Mouse (Mus musculus) heart, adult 2 months (tissue): ENCODE results near the gene Copa. TPM values are rescaled to one million over a fixed set of nuclear protein-coding genes. Genes with fewer than 3 reads are reported as not detected.

Experiments
- DNase-seq, 2 experiments: peaks; one replicate each; pipeline ENCODE4 v3.0.0; 2021
- H3K27ac ChIP-seq: fragments of 200-600 bp; 2 replicates; pipeline ENCODE4 v1.8.1; 2022
- H3K27me3 ChIP-seq: fragments of 200-500 bp; 2 replicates; pipeline ENCODE4 v1.6.1; 2012; ENCODE audit warnings: mild to moderate bottlenecking, low read length, inconsistent platforms, mixed read lengths; ENCODE audit not compliant: control insufficient read depth, insufficient read depth
- H3K36me3 ChIP-seq: fragments of 200-500 bp; 2 replicates; pipeline ENCODE4 v1.6.1; 2012; ENCODE audit warnings: low read length, inconsistent platforms; ENCODE audit not compliant: control insufficient read depth, insufficient read depth
- H3K4me1 ChIP-seq: fragments of 200-500 bp; 2 replicates; pipeline ENCODE4 v1.6.1; 2011; ENCODE audit warnings: low read length; ENCODE audit not compliant: control insufficient read depth, insufficient read depth
- H3K4me3 ChIP-seq: fragments of 200-600 bp; 2 replicates; pipeline ENCODE4 v1.8.1; 2022
- H3K79me2 ChIP-seq: fragments of 200-500 bp; replicated peaks from 2 replicates; pipeline ENCODE4 v1.6.1; 2012; ENCODE audit warnings: mild to moderate bottlenecking, inconsistent platforms, low read length, moderate library complexity, mixed read lengths; ENCODE audit not compliant: control insufficient read depth, insufficient read depth
- H3K9ac ChIP-seq: fragments of 200-500 bp; 2 replicates; pipeline ENCODE4 v1.6.1; 2012; ENCODE audit warnings: low read depth, mild to moderate bottlenecking, control low read depth, inconsistent platforms, low read length, mixed read lengths
- CTCF ChIP-seq: fragments of 200-600 bp; IDR thresholded peaks from 2 replicates; pipeline ENCODE4 v1.8.1; 2022; ENCODE audit warnings: antibody characterized with exemption, mild to moderate bottlenecking, moderate library complexity
- EP300 ChIP-seq: fragments of 200-500 bp; IDR thresholded peaks from 2 replicates; pipeline ENCODE4 v1.6.1; 2011; ENCODE audit warnings: low read depth, low read length, control low read depth; ENCODE audit not compliant: insufficient read depth
- POLR2A ChIP-seq: fragments of 200-500 bp; IDR thresholded peaks from 2 replicates; pipeline ENCODE4 v1.6.1; 2011; ENCODE audit warnings: mild to moderate bottlenecking, low read depth, low read length, control low read depth; ENCODE audit not compliant: insufficient read depth
- WGBS: fragments of 180-500 bp; shearing (Covaris S2); methylation state at CpG from one replicate; pipeline ENCODE4 v1.1.7; 2018; 5-methylcytosine and 5-hydroxymethylcytosine counted together
- intact Hi-C: fragments of 180-260 bp; cut with DNase I; formaldehyde crosslinking; loops from one replicate; pipeline ENCODE4 v1.15.1; 2025
- polyA plus RNA-seq: library from polyadenylated mRNA; depleted of rRNA; stranded (reverse); fragments of >200 nt; gene quantifications from 2 replicates; pipeline ENCODE4 v1.2.3, GENCODE M21; 2012; rRNA removed
- total RNA-seq, 2 experiments: library from RNA; stranded (reverse); gene quantifications; 2 replicates each; pipeline ENCODE4 v1.2.3; 2021

The Copa gene
- total and polyA plus RNA-seq, 3 experiments: 42.3 to 111 (median 98.5) TPM

GRCm38 (mm10) chr1:172162009-172162408, 79.7 kb downstream of the Copa start:
- TF ChIP-seq CTCF (peak; percentile 91), EP300 (no peak), POLR2A (no peak)
- peak in 1 of 2 experiments; percentile 27 for DNase-seq

GRCm38 (mm10) chr1:172162959-172163358, 80.6 kb downstream of the Copa start:
- intact Hi-C loops: loop anchor here (1.0 to 5.0 kb wide), 4 partner anchors 34 to 147 kb away; no protein-coding TSS in a partner anchor
- TF ChIP-seq CTCF (no peak), EP300 (no peak), POLR2A (no peak)
- Histone ChIP-seq H3K4me3 (no peak overlapping the region), H3K9ac (no peak overlapping the region), H3K27me3 (no peaks in the 10 kb centered on the region), H3K4me1 (peaks cover 1% of the 10 kb centered on the region), H3K36me3 (peaks cover 22% of the 10 kb centered on the region), H3K27ac (no peak overlapping the region), H3K79me2 (peaks cover 5% of the 10 kb centered on the region; the same call in 1 of the 2 replicates)
- no peak for DNase-seq
- WGBS: 90% methylated on average over 6 of the region's 6 CpGs

More at GRCm38 (mm10) chr1:172162009-172162408, 79.7 kb downstream of the Copa start:
- Histone ChIP-seq H3K9ac (no peak overlapping the region), H3K79me2 (peaks cover 5% of the 10 kb centered on the region; the same call in 1 of the 2 replicates), H3K36me3 (peaks cover 22% of the 10 kb centered on the region), H3K4me3 (no peak overlapping the region), H3K27ac (peak overlapping the region; percentile 82; the same call in 1 of the 2 replicates), H3K4me1 (peaks cover 1% of the 10 kb centered on the region), H3K27me3 (no peaks in the 10 kb centered on the region)
- WGBS: 70% methylated on average over 1 of the region's 1 CpGs
- intact Hi-C loops: loop anchor here (1.0 to 5.0 kb wide), 4 partner anchors 35 to 148 kb away; no protein-coding TSS in a partner anchor

GRCm38 (mm10) chr1:172167911-172168310, 85.6 kb downstream of the Copa start:
- intact Hi-C loops: no loop called here
- 89% methylated on average over 5 of the region's 5 CpGs for WGBS
- peaks cover 3% of the 10 kb centered on the region for H3K79me2 ChIP-seq
- no peak overlapping the region for H3K9ac ChIP-seq
- H3K36me3 ChIP-seq: peaks cover 13% of the 10 kb centered on the region
- no peak overlapping the region for H3K27ac ChIP-seq
- H3K4me3 ChIP-seq: no peak overlapping the region
- H3K27me3 ChIP-seq: no peaks in the 10 kb centered on the region
- DNase-seq: no peak
- peaks cover 2% of the 10 kb centered on the region; the same call in 1 of the 2 replicates for H3K4me1 ChIP-seq
- TF ChIP-seq CTCF (no peak), EP300 (no peak), POLR2A (no peak)

- DNase-seq: no peak
- WGBS: 89% methylated on average over 5 of the region's 5 CpGs
- Histone ChIP-seq H3K27ac (no peak overlapping the region), H3K36me3 (peaks cover 20% of the 10 kb centered on the region), H3K9ac (no peak overlapping the region), H3K27me3 (no peaks in the 10 kb centered on the region), H3K4me3 (no peak overlapping the region), H3K79me2 (peaks cover 3% of the 10 kb centered on the region), H3K4me1 (peaks cover 2% of the 10 kb centered on the region; the same call in 1 of the 2 replicates)
- TF ChIP-seq EP300 (no peak), CTCF (no peak), POLR2A (no peak)
- intact Hi-C loops: no loop called here
Measured at GRCm38 (mm10) chr1:172169809-172170208, 87.5 kb downstream of the Copa start.

Other genes with a start within 250 kb of the Copa start
- gene Cd84, start 242.8 kb upstream of the Copa start, total RNA-seq: 1 to 10 TPM; 2.6 to 4.6 TPM
- gene Cd84, start 242.8 kb upstream of the Copa start, polyA plus RNA-seq: 1.6 and 2.2 TPM in 2 replicates
- under 1 TPM in 1 of 2 experiments, not detected in 1; 0.09 TPM for gene Gm10521, start 186.9 kb upstream of the Copa start, total RNA-seq
- gene Gm10521, start 186.9 kb upstream of the Copa start, polyA plus RNA-seq: 0.15 and 0.41 TPM in 2 replicates
- gene Slamf6, start 165.0 kb upstream of the Copa start, total RNA-seq: under 1 TPM; 0.14 to 0.81 TPM
- 0.41 and 0.53 TPM in 2 replicates for gene Slamf6, start 165.0 kb upstream of the Copa start, polyA plus RNA-seq
- 1 to 10 TPM; 1.3 TPM for gene Vangl2, start 54.1 kb upstream of the Copa start, total RNA-seq
- 1.3 and 1.9 TPM in 2 replicates for gene Vangl2, start 54.1 kb upstream of the Copa start, polyA plus RNA-seq
- gene Nhlh1, start 25.0 kb upstream of the Copa start, total RNA-seq: not detected
- not detected in 2 replicates for gene Nhlh1, start 25.0 kb upstream of the Copa start, polyA plus RNA-seq
- gene Ncstn, start 266 bp downstream of the Copa start, total RNA-seq: 10 to 100 TPM; 41.5 to 43.2 TPM
- gene Ncstn, start 266 bp downstream of the Copa start, polyA plus RNA-seq: 63.3 and 78.3 TPM in 2 replicates
- 100 to 1,000 TPM; 107 to 125 TPM for gene Pex19, start 44.2 kb downstream of the Copa start, total RNA-seq
- gene Pex19, start 44.2 kb downstream of the Copa start, polyA plus RNA-seq: 113 and 175 TPM in 2 replicates
- gene Dcaf8, start 65.6 kb downstream of the Copa start, total RNA-seq: 100 to 1,000 TPM; 100 to 116 TPM
- 62.7 and 93.8 TPM in 2 replicates for gene Dcaf8, start 65.6 kb downstream of the Copa start, polyA plus RNA-seq
- gene Pea15a, start 124.3 kb downstream of the Copa start, total RNA-seq: 10 to 100 TPM; 52.2 to 69.8 TPM
- gene Pea15a, start 124.3 kb downstream of the Copa start, polyA plus RNA-seq: 56.8 and 101 TPM in 2 replicates
- 1 to 10 TPM; 3.3 to 5.6 TPM for gene Casq1, start 137.3 kb downstream of the Copa start, total RNA-seq
- 51.7 and 53.8 TPM in 2 replicates for gene Casq1, start 137.3 kb downstream of the Copa start, polyA plus RNA-seq
- not detected for gene Atp1a4, start 175.9 kb downstream of the Copa start, total RNA-seq
- gene Atp1a4, start 175.9 kb downstream of the Copa start, polyA plus RNA-seq: 0.10 and 0.35 TPM in 2 replicates
- gene Igsf8, start 179.1 kb downstream of the Copa start, total RNA-seq: 10 to 100 TPM; 10.9 to 13.5 TPM
- gene Igsf8, start 179.1 kb downstream of the Copa start, polyA plus RNA-seq: 25.9 and 39.9 TPM in 2 replicates
- gene Atp1a2, start 215.5 kb downstream of the Copa start, total RNA-seq: 100 to 1,000 TPM; 462 to 588 TPM
- 319 and 349 TPM in 2 replicates for gene Atp1a2, start 215.5 kb downstream of the Copa start, polyA plus RNA-seq
- gene Kcnj9, start 246.8 kb downstream of the Copa start, total RNA-seq: not detected
- gene Kcnj9, start 246.8 kb downstream of the Copa start, polyA plus RNA-seq: 0.04 and 0.06 TPM in 2 replicates